Mouse (Mus musculus): ENCODE measurements around the gene Cdpf1.

The Cdpf1 gene

DNA sequence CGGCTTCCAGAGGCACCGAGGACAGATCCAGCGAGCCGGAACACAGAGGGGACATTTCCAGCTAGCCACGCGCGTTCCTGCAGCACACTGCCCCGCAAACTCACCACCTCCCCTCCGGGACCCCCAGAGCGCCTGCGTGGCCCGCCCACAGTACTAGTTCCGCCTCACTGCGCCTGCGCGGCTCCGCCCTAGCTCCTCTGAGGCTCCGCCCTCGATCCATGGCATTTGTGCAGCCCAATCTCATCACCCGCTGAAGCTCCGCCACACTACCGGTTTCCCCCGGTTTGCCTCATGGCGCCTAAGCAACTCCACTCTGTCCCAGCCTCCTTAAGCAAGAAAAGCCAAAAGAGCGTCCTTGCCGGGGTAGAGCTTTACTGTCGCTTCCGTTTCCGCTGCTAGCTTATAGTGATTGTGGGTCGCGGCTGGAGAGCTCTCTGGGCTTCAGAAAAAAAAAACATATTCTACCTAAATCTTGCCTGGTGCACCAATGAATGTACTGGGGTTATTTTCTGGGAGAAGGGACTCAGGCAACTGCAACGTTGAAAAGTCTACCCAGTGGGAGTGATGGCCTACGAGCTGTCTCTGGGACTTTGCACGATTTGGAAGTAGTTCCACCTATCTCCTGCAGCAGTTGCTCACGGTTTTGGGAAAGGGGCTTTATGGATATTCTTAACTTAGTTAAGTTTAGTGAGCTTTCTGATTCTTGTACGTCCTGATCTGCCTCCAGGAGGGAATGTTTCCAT is at the start of gene Cdpf1:
Cdpf1 (minus strand) TSS at position 163 of the 743 bp plus-strand sequence.
- DNase-seq (ENCODE audit: low spot score), result peak; percentile 99

DNA sequence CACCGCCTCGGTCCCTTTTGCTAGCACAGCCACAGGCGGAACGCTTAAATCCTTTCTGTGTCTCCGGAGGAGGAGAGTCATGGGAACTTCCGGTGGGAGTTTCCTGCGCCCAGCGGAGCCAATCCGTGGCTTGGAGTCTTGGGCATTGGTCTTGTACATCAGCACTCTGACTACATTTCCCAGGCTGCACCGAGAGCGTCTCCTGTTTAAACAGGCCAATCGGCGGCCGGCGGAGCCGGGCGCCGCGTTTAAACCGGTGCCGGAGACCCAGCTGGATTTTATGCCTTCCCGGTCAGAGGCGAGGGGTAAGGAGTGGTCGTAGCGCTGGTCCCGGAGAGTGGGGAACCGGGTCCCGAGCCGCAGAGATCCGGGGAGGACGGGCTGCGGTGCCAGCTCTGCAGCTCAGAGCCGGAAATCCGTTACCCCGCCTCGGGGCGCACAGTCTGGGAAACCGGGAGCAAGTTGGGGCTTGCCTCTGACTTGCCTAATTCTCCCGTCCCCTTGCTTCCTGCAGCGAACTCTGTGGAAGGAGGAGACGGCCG is 48.1 kb upstream of the Cdpf1 start, which contains the start of gene Gtse1:
Gtse1 (plus strand) TSS at position 256 of the 542 bp plus-strand sequence.
- peak; percentile 95 for DNase-seq (ENCODE audit: low spot score)

DNA sequence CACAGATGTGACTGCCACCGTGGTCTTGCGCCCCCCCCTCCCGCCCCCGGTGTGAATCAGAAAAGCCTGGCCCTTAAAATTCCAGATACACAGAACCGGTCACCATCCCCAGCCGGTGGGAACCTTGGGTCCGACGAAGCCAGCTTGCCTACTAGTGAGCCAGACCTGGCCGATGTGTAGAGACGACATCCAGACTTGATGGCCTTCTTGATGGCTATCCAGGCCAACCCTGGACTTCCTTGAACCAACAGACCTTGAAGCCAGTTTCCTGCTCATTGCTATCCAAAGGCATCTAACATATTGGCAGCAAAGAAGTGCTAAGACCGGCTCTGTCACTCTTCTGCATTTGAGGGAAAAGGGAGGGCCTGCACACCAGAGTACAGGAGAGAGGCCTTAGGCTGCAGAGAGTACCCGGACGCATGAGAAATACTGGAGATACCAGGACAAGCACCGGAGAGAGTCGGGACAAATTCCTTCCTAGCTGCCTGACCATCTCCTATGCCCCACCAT is 47.5 kb upstream of the Cdpf1 start:
- no peak for DNase-seq (ENCODE audit: low spot score)

DNA sequence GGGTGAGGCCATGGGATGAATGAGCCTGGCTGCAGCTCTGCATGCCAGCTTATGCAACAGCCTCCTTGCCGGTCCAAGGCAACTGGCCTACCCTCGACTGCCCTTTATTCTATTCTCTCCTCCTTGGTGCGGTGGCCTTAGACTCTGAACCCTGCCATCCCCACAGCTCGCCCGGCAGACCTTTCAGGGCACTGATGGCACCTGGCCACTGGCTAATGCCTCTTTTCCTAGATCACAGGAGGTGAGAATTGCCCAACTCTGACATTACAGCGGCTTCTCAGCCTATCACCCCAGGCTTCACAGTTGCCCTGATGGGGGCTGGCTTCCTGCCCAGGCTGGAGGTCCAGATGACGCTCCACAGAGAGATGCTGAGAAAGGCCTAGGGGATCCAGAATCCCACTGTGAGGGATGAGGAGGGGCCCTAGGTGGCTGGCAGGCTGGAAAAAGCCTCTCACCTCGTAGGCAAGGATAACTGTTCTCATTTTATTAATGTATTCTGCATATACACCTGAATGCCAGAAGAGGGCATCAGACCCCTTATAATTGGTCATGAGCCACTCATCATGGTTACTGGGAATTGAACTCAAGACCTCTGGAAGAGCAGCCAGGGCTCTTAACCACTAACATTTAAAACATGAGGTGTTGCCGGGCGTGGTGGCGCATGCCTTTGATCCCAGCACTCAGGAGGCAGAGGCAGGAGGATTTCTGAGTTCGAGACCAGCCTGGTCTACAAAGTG is 40.3 kb upstream of the Cdpf1 start:
- DNase-seq (ENCODE audit: low spot score), result no peak

DNA sequence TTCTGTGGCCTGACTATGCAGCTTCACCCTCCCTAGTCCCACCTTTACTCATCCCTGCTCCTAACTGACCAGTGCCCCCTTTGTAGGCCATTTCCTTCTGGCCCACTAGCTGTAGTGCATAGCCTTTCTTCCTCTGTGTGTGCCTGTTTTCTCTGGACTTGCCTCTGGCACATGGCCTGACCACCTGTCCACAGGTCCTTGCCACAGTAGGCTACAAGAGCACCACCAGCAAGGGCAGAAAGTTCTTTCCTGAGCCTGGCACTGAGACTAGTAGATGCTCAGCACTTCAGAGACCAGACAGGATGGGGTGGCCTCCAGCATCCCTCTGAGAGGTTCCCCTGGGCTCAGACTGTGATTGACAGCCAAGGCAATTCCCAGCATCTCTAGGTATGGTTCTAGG is 33.6 kb upstream of the Cdpf1 start:
- no peak for DNase-seq (ENCODE audit: low spot score)

DNA sequence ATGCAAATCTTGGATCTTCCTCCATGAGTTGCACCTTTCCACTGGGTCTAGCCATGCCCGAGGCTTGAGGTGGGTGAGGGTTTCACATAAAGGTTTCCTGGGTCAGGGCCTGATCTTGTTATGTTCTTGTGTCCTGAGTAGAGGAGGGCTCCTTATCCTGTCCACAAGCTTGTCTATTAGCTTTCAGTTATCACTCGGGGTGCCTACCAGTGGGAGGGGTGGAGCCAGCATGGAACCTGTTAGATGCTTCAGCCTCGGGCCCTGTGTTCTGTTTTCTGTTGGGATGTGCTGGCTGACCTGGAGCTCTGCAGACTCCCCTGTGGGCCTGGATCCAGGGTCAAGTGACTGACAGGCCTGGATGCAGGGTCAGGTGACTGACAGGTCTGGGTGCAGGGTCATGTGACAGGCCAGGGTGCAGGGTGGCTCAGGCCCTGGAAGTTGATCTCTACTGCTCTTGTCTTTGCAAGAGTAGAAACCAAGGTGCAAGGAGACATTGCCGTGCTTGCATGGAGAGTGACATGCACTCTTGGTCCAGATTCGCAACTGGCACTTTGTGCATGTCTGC is 30.4 kb upstream of the Cdpf1 start:
- no peak for DNase-seq (ENCODE audit: low spot score)

DNA sequence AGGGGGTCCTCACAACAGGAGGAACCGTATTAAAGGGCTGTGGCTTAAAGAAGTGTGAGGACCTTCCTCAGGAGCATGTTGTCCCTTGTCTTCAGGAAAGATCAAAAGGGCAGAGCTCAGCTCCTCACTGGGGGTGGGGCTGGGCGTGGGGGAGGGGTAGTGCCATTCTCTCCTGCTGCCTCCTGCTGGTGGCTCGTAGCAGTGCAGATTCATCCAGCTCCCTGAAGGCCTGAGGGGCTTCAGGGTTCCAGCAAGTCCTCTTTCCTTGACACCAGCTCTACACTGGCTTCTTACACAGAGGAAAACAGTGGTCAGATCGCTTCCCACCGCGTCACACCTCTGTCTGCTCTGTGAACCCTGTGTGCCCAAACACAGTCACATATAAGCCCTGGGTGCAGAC is 29.5 kb upstream of the Cdpf1 start:
- DNase-seq (ENCODE audit: low spot score), result no peak

DNA sequence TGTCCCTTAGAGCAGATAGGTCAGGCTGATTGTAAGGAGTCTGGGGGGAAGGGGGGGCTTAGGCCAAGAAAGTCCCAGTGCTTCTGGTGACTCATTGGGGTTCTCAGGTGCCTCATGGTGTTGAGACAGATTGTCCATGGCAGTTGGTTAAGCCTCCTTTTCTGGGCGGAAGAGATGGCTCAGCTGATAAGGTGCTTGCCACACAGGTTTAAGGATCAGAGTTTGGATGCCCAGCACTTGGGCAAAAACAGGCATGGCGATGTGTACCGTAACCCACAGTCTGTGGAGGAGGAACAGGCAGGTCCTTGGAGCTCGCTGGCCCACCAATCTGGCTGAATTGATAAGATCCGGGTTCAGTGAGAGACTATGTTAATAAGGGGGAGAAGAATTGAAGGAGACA is 25.4 kb upstream of the Cdpf1 start:
- no peak for DNase-seq (ENCODE audit: low spot score)

DNA sequence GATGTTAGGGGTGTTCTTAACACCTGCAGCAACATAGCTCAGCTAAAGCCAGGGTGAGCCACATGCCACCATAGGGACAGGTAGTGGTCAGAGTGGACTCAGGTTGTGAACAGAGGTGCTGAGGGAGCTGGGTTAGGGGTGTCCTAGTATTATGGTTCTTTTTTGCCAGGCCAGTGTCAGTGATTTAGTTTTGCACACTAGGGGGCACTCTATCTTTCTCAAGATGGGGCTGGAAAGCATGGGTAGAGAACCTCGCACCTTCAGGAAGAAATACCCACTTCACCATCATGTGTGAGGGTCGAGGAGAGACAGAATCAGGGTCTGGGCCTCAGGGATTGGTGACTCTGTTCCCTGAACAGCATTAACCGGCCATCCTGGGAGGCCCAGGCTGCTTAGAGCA is 23.8 kb upstream of the Cdpf1 start:
- DNase-seq (ENCODE audit: low spot score), result no peak

DNA sequence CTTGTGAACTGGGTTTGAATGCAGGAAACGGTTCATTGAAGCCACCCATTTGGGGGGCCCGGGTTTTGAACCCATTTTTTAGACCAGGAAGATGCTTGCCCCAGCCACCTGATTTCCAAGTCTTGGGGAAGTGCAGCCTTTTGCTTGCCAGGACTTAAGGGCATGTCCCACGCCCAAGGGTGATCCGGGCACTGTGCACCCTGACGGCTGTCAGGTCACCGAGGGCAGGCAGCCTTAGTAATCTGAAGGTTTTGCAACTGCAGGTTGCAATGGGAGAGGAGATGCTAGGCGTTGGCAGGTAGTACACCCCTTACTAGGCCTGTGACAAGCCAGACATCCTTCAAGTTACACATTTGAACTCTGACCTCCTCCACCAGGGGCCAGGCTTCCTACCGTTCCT is 21.1 kb upstream of the Cdpf1 start:
- DNase-seq (ENCODE audit: low spot score), result no peak

DNA sequence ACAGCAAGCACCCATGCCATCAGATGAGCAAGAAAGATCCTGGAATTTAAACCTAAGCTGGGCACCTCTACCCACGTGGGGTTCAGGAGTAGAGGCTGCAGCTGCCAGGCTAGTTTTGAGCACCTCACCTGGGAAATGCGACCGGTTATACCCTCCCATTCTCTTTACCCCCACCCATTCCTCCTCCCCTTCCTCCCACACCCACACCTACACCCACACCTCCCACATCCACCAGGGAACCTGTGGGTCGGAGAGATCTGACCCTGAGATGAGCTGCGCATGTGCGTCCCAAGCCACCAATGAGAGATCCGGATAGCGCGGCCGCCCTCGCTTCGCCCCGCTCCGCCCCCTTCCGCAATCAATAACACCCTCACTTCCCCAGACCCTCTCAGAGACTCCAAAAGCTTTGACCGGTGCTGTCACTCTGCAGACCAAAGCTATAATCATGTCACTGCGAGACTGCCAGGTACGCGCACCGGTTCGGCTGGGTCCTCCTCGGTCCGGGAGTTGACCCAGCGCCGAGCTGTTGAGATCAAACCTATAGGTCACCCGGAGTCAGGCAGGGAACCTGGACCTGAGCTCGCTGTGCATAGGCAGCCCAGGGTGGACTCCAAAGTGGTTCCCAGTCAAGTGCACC is 20.6 kb upstream of the Cdpf1 start, which contains the start of gene Ttc38:
Ttc38 (plus strand) TSS at position 353 of the 637 bp plus-strand sequence.
- DNase-seq (ENCODE audit: low spot score), result peak; percentile 86

DNA sequence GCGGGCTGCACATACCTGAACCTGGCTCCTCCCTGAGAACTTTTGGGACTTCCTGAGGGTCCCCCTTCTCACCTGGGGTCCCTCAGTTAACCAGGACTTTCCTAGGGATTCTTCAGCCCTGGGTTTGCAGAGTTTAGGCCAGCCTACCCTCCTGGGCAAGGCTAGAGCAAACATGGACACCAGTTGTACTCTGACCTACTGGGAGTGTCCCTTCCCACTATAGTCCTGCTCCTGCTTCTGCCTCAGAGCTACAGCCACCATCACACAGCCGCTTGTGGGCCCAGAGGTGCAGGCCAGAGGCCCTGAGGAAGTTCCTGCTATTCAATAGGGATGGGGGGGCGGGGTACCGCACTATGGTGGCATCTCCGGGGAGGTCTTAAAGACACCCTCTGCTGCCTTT is 18.0 kb upstream of the Cdpf1 start:
- DNase-seq (ENCODE audit: low spot score), result no peak

DNA sequence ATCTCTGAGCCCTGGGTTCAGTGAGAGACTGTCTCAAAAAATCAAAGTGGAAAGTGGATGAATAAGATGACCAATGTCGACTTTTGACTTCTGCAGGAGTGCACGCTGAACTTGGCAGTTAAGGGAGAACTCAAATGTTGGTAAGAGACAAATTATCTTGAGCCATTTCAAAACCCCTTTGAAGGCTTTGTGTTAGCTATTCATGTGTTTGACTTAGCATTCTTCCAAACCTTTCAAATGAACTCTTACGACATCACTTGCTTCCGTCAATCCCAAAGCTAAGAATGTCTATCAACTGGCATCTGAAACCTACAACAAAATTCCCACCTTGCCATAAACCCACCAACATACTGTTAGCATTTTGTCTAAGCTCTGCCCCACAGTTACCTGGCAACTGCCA is 16.6 kb upstream of the Cdpf1 start:
- DNase-seq (ENCODE audit: low spot score), result no peak

DNA sequence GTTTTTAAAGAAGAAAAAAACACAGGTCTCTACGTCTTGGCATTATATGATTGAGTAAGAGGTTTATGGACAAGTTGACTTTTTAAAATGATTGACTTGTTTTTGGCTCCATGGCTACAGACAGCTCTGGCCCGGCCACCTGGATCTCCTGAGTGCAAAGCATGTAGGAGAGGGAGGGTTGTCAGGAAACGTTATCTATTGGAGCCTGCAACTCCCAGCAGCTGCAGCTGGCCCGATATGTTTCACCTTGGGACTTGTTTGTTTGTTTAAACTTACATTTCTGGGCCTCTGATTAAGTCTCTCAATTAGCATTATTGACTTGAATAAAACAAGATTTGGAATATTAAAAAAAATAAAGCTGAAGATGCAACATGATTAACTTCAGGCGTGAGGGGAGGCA is 15.2 kb upstream of the Cdpf1 start:
- DNase-seq (ENCODE audit: low spot score), result no peak

DNA sequence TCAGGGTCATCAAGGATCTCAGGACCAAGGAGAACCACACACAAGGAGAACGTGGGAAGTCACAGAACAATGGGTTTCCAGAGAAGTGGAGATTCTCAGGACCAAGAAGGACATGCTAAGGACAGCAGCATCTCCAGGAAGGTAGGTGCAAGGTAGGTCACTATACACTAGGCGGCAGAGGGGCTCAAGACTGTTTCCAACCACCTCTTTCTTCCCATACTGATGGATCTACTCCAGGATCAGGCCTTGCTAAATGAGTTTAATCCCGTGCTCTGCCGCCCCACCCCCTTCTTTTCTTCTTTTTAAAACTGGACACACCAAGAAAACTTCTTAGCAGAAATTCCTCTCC is 10.5 kb upstream of the Cdpf1 start:
- DNase-seq (ENCODE audit: low spot score), result no peak

DNA sequence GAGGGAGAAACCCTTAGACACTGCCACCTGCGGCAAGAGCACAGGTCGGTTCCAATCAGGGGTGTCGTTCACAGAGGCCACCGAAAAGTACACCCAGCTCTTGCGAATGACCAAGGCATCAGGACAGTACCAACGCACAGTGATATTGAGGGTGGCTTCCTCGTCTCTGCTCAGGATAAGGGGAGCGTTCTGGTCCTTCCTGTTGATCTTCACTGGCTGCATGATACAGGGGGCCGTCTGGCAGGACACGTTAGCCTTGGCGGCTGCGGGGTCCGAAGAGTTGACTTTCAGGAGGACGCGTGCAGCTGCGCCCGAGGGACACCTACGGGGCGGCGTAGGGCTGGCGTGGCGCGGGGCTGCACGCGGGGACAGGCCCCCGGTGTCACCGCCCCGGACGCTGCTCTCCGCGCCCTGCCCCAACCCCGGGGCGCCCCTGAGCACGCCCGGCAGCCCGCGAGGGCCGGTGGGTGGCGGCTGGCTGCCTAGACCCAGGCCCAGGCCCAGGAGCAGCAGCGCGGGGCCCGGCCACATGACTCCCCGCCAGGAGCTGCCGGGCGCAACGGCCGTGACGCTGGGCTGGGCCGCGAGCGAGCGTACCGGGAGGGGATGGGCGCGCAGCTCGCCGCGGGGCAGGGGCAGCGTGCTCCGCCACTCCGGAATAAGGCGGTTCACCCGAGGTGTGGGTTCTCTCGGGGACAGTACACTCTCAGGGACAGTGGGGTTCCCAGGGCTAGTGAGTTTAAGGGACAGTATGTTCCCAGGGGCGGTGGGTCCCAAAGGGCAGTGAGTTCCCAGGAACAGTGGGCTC is 9.9 kb upstream of the Cdpf1 start, which contains the start of gene Pkdrej:
Pkdrej (minus strand) TSS at position 532 of the 808 bp plus-strand sequence.
- DNase-seq (ENCODE audit: low spot score), result peak; percentile 15

DNA sequence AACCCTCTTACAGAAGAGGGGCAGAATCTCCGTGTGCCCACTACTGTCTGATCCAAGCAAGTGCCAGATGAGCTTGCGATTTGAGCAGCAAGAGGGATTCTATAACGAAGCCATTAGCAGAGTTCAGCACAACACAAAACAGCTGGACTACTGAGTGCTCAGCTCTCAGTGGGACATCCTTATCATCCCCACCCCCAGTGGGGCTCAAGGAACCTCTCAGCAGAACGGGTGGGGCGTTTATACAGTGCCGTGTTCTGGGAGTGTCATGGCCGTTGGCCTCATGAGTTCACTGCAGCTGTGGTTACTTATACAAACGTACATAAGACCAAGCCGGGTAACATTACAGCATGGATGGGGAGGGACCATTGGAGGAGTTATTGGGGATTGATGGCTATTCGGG is 1.9 kb upstream of the Cdpf1 start:
- DNase-seq (ENCODE audit: low spot score), result no peak

DNA sequence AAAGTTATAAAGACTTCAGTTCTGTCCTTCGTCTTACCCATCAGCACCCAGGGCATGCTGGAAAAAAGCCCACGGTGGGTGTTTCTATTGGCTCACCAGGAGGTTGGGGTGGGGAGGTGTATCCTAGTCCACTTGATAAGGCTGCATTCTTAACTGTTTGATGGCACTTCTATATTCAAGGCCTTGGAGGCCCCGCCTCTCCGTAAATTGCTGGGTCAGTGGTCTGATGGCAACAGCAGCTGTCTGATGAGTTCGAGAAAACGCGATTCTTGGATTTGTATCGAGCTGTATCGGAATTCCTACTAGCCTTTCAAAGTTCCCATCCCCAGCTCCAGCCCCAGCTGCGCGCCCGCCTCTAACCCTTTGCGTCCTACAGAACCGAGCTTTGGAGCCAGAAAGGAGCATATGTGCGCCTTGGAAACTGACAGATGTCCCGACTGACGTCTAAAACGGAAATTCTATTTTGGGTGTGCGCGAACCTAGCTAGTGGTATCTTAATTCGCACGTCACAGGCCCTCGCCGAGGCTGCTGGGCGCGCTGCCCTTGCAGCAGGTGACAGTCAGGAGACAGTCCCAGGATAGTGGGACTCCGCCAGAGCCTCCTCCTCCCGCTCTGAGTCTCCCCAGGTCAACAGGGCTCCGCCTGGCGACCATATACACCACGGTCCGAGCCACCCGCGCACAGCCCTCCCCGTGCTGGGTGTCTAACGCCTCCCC is 533 bp downstream of the Cdpf1 start:
- DNase-seq (ENCODE audit: low spot score), result peak; percentile 83

DNA sequence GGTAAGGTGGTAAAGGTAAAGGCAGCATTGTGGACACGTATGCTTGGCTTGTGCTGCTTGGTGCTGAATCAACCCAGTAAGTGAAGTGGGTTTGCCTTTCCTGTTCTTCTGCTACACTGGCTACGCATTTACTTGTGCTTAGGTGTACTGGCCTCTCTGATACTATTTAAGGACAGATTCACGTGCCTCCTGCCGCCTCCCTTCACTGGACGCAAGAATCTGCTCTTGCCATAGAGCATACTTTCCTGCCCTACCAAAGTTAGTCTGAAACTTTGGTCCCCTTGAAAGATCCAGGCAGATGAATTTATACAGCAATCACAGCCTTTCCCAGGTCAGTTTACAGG is 1.1 kb downstream of the Cdpf1 start:
- DNase-seq (ENCODE audit: low spot score), result no peak

DNA sequence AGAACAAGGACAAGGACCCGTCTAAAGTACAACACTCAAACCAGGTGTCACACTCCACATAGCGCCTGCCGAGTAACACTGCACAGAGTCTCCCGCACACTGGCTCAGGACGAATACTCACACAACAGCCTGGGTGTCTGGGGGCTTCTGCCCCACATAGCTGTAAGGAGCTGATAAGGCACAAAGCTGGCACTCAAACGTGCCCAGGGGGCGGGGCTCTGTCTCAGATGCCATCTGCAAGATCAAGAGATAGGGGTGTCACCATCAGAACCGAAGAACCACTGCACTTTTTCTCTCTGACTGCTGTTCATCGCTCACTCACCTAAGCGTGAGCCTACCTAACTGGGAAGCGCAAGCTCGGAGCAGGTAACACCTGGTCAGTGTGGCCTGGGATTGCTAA is 2.4 kb downstream of the Cdpf1 start:
- no peak for DNase-seq (ENCODE audit: low spot score)

DNA sequence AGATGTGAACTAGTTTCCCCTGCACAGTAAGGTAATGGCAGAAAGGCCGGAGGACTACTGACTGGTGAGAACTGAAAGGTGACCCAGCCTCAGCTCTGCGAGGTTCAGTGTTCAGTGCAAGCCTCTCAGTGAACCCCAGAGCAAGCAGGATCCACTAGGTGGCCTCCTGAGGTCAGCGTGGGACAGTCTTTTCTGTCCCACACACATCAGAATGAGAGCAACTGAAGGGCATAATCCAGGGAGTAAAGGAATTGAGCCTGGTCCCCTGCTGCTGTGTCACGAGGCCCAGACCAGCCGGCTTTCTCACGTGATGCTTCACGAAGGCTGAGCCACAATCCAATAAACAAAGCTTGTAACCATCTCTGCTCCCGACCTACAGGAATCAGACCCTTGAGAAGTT is 3.1 kb downstream of the Cdpf1 start:
- no peak for DNase-seq (ENCODE audit: low spot score)
